Mouse (Mus musculus): ENCODE measurements at regions not wholly inside any gene's neighbourhood (a gene's known extent, or its start where the extent isn't known, plus 50 kb on each side); places are given as distances from the start of the nearest gene placed in this dataset.

GRCm38 (mm10) chr12:110031326-110031725 lies 247.5 kb upstream of the Dio3 start:
- DNase-seq: peak; percentile 44

- no peak for DNase-seq
Measured at GRCm38 (mm10) chr12:110035171-110035570, 243.7 kb upstream of the Dio3 start.

- DNase-seq: no peak
Measured at GRCm38 (mm10) chr12:110040682-110041081, 238.2 kb upstream of the Dio3 start.

- no peak for DNase-seq
Measured at GRCm38 (mm10) chr12:110041782-110042181, 237.1 kb upstream of the Dio3 start.

GRCm38 (mm10) chr12:110044266-110044665 lies 234.6 kb upstream of the Dio3 start:
- DNase-seq: no peak

GRCm38 (mm10) chr12:110044721-110045120 lies 234.1 kb upstream of the Dio3 start:
- DNase-seq: no peak

DNA sequence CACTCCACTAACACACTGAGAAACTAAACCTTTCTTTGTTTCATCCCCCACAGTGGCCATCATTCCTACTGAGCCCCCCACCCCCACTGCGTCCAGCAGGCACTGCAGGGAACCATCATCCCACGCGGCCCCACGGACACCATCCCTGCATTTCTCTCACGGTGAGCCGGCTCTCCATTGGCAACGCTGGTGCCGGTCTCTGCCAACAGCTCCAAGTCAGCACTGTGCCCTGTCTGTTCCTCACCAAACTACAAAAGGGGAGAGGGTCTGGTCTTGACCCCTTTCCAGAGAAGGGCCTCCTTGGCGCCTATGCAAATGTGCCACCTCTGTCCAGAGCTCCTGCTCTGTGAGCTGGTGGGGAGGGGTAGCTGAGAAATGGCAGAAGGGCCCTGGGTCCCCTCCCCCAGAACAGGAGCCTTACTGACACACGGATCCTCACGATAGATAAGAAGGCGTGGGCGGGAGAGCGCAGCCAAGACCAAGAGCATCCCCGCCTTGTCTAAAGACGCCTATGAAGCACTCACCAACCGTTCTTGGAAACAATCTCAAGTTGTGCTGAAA lies 233.0 kb upstream of the Dio3 start:
- no peak for DNase-seq

DNA sequence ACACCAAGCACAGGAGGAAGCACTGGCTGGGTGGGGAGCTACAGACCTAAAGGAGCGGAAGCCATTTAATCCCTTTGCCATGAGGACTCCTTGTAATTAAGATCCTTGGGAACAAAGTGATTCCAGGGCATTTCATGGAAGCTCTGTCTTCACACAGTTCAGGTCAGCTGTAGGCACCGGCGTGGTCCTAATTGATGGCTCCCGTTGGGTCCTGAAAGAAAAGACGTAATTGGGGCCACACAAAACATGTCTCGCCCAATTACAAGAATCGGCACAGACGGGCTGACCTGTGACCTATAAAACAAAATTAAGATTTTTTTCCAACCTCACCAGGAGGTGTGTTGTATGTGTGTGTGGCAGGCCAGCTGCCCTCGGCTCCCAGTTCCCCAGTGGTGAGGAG lies 232.3 kb upstream of the Dio3 start:
- no peak for DNase-seq

DNA sequence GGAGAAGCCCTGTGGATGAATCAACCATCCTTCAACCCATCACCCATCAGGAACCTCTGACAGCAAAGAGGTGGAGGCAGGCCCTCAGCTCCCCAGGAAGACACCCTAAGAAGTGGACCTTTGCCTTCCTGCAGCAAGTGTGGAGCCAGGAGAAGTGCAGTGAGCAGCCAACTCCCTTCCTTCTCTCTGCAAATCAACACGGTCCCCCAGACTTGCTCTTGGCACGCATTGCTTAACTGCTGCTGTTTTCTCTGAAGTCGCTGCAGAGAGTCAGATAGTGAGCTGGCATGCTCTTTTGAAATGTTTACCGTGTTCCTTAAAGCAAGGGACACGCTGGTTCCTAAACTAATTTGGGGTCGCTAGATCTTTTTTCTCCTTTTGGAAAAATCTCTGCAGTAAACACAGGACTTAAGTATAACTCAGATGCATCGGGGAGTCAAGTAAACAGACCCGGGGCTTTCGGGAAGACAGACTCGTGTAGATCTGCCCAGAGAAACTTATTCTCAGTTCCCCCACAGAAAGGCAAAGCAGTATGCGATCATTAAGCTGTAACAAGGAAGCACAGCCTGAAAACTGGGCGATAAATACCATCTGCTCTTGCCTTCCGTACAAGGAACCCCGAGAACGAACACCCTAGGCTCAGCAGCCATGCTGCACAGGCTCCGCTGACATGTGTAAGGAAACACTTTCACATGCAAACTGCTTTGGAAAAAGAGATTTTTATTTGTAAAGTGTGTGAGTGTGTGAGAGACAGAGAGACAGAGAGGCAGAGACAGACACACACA lies 231.2 kb upstream of the Dio3 start:
- DNase-seq: no peak

GRCm38 (mm10) chr12:110049154-110049736 lies 229.6 kb upstream of the Dio3 start:
- no peak for DNase-seq

GRCm38 (mm10) chr12:110059321-110059720 lies 219.5 kb upstream of the Dio3 start:
- no peak for DNase-seq

DNA sequence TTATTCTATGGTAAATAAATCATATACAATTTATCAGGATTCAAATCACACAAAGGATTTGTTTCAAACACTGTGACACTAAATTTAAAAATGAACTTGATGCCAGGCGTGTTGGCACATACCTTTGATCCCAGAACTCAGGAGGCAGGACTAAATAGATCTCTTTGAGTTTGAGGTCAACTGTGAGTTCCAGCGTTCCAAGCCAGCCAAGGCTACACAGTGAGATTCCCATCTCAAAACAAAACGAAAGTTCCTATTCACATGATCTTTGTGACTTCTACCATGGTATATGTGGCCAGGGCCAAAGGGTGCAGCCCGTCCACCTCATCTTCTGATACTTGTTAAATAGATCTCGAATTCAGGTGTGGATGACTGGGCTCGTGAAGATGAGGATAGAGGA lies 216.9 kb upstream of the Dio3 start:
- DNase-seq: no peak

- DNase-seq: no peak
Measured at GRCm38 (mm10) chr12:110063013-110063412, 215.9 kb upstream of the Dio3 start.

GRCm38 (mm10) chr12:110066361-110066885 lies 212.4 kb upstream of the Dio3 start:
- no peak for DNase-seq

DNA sequence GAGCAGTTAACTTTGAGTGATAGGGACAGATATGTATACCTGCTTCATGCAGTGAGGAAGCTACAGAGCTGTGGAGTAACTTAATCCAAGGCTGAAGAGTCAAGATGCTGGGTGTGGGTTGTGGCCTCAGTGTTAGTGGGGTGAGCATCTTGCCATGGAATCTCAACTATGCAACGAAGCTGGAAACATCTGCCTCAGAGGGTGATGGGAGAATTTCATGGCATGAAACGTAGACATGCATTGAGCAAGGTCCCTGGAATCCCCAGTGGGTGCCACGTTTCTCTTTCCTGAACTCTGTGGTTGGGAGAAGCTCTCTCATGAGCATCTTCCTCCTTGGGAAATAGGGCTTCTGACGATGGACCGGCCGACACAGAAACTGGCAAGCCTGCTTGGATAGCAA lies 208.4 kb upstream of the Dio3 start:
- DNase-seq: no peak

- no peak for DNase-seq
Measured at GRCm38 (mm10) chr12:110071823-110072222, 207.0 kb upstream of the Dio3 start.

GRCm38 (mm10) chr12:110074921-110075320 lies 203.9 kb upstream of the Dio3 start:
- DNase-seq: no peak

DNA sequence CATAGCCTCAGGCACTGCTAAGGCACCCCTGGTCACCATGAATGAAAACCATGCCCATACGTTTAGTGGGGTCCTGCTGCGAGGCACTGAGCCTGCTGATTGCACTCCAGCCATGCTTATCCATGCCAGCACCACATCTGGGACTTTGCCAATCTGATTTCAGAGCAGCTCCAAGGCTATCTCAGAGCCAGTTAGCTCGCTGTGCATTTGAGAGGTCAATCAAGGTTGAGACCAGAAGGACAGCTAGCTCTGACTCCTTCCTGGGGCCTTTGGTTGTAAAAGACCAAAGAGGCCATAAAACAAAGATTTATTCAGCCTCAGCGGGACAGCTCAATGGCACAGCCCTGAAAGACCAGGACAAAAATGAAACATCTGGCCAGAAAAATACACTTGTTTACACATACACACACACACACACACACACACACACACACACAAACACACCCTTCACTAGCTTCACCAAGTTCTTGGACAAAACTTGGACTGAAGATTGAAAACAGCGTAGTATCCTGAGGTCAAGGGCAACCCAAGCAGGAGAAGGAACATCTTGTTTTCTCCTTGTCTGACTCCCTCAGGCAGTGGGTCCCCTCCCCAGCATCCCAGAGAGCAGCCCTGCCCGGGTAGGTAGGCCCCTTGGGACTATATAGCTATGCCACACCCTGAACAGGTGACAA lies 201.5 kb upstream of the Dio3 start:
- peak; percentile 25 for DNase-seq

- peak; percentile 40 for DNase-seq
Measured at GRCm38 (mm10) chr12:110078081-110078505, 200.8 kb upstream of the Dio3 start.

- no peak for DNase-seq
Measured at GRCm38 (mm10) chr12:110081831-110082615, 196.8 kb upstream of the Dio3 start.

- DNase-seq: peak; percentile 39
Measured at GRCm38 (mm10) chr12:110082921-110083320, 195.9 kb upstream of the Dio3 start.

GRCm38 (mm10) chr12:110083471-110083870 lies 195.4 kb upstream of the Dio3 start:
- DNase-seq: no peak

GRCm38 (mm10) chr12:110086921-110087320 lies 191.9 kb upstream of the Dio3 start:
- no peak for DNase-seq

Measured in kidney, adult 18-20 months (tissue).